Mouse (Mus musculus) heart, embryonic 12.5 days (tissue): Measurements from ENCODE around the gene Angpt4. TPM values are rescaled to one million over a fixed set of nuclear protein-coding genes. Genes with fewer than 3 reads are reported as not detected.

Experiments used
- ATAC-seq: fragments of 200-750 bp; cut with Nextera tagmentation; 2 replicates; pipeline ENCODE4 v1.8.0; 2017; ENCODE audit warnings: moderate TSS enrichment, moderate library complexity; ENCODE audit not compliant: insufficient number of reproducible peaks, low FRiP score
- H3K27ac ChIP-seq: fragments of 300-500 bp; sonication (generic); 2 replicates; pipeline ENCODE4 v1.5.1; 2016; ENCODE audit warnings: mild to moderate bottlenecking, moderate library complexity; ENCODE audit not compliant: poor library complexity, severe bottlenecking
- H3K27me3 ChIP-seq: fragments of 300-500 bp; sonication (generic); replicated peaks from 2 replicates; pipeline ENCODE4 v1.6.1; 2016; ENCODE audit warnings: mild to moderate bottlenecking, moderate library complexity
- H3K36me3 ChIP-seq: fragments of 300-500 bp; sonication (generic); 2 replicates; pipeline ENCODE4 v1.6.1; 2016; ENCODE audit warnings: mild to moderate bottlenecking, moderate library complexity
- H3K4me1 ChIP-seq: fragments of 300-500 bp; sonication (generic); replicated peaks from 2 replicates; pipeline ENCODE4 v1.6.1; 2016; ENCODE audit warnings: mild to moderate bottlenecking
- H3K4me2 ChIP-seq: fragments of 300-500 bp; sonication (generic); 2 replicates; pipeline ENCODE4 v1.6.1; 2016; ENCODE audit warnings: mild to moderate bottlenecking, moderate library complexity
- H3K4me3 ChIP-seq: fragments of 300-500 bp; sonication (generic); 2 replicates; pipeline ENCODE4 v1.5.1; 2016; ENCODE audit warnings: mild to moderate bottlenecking
- H3K9ac ChIP-seq: fragments of 300-500 bp; sonication (generic); 2 replicates; pipeline ENCODE4 v1.6.1; 2016; ENCODE audit warnings: mild to moderate bottlenecking, moderate library complexity
- H3K9me3 ChIP-seq: fragments of 300-500 bp; sonication (generic); replicated peaks from 2 replicates; pipeline ENCODE4 v1.6.1; 2016; ENCODE audit warnings: mild to moderate bottlenecking, moderate library complexity
- WGBS: fragments of 180-500 bp; shearing (Covaris S2); methylation state at CpG from one replicate; pipeline ENCODE4 v1.1.7; 2016; 5-methylcytosine and 5-hydroxymethylcytosine counted together
- polyA plus RNA-seq: library from polyadenylated mRNA; unstranded; fragments of >200 nt; fragmentation: Nextera tagmentation; extraction: Ambion mirVana; gene quantifications from 2 replicates; pipeline ENCODE4 v1.2.1, GENCODE M21; 2016

Angpt4 gene
- polyA plus RNA-seq, 1 experiment from 2014 or later, result 0.20 TPM

DNA sequence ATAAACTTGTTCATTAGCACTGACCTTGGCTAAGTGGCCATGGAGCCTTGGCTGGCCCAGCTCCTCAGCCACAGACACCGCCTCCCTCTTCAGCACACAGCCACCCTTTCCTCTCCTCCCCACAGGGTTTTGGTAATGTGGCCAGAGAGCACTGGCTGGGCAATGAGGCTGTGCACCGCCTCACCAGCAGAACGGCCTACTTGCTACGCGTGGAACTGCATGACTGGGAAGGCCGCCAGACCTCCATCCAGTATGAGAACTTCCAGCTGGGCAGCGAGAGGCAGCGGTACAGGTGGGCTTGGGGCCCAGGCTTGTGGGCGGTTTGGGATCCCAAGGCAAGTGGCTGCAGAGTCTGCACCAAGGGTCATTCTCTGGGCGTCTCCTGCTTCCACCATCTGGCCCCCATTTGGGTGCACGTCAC is 27.8 kb downstream of the Angpt4 start:
- H3K9ac ChIP-seq, result no peak overlapping the region
- peaks cover 26% of the 10 kb centered on the region for H3K27me3 ChIP-seq
- H3K4me1 ChIP-seq, result no peaks in the 10 kb centered on the region
- no peak overlapping the region for H3K4me2 ChIP-seq
- H3K4me3 ChIP-seq, result no peak overlapping the region
- no peak overlapping the region for H3K27ac ChIP-seq
- no peaks in the 10 kb centered on the region for H3K36me3 ChIP-seq
- no peak for ATAC-seq
- no peaks in the 10 kb centered on the region for H3K9me3 ChIP-seq
- 58% methylated on average over 11 of the region's 11 CpGs for WGBS

DNA sequence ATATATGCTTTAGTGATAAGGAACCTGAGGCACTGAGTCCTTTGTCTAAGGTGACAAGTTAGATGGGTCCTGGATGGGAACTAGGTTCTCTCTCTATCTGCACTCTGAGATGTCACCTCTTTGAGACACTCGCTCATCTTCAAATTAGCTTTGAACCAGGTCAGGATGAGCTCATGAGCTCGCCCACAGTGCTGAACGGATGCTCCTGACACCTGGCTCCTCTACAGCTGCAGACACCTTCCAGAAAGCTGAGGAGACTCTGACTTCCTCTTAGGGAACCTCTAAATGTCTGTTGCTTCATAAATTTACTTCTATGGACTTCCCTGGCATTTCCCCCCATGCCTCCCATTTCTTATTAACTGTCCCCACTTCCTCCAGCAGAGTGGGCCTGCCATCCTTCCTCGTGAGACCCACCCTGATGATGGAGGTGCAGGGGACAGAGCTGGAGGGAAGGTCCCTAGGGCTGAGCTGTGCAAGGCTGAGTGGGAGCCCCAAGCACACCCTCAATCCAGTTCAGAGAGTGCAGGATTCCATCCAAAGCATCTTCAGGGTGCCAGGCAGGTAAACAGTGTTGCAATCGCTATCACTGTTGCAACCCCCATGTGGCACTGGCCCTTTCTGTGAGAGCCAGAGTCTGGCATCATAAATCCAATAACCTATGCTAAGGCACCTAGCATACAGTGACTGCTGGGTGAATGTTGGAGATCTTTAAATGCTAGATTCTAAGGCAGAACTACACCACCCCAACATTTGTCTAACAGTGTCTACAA is 28.8 kb downstream of the Angpt4 start:
- Histone ChIP-seq H3K4me2 (no peak overlapping the region), H3K9me3 (no peaks in the 10 kb centered on the region), H3K4me3 (no peak overlapping the region), H3K27me3 (peaks cover 36% of the 10 kb centered on the region), H3K9ac (no peak overlapping the region), H3K27ac (no peak overlapping the region), H3K4me1 (no peaks in the 10 kb centered on the region), H3K36me3 (no peaks in the 10 kb centered on the region)
- ATAC-seq, result no peak
- 68% methylated on average over 5 of the region's 5 CpGs for WGBS

DNA sequence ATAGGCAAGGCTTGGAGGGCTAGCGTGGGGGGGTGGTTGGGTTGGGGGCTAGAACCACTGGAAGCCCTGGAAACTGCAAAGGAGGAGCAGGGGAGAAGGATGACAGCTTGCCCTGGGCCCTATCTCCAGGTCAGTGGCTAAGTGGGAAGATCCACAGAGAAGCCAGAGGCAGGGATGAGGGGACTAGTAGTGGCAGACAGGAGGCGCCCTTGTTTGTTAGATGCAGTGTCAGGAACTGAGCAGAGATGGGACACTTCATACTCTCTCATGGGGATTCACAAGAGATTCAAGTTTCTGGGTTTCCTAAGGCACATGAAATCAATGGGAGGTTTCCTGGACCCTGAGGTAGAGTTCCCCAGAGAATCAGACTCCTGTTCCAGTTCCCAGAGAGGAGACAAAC is 30.3 kb downstream of the Angpt4 start:
- no peaks in the 10 kb centered on the region for H3K36me3 ChIP-seq
- H3K27me3 ChIP-seq, result peaks cover 38% of the 10 kb centered on the region
- H3K4me2 ChIP-seq, result no peak overlapping the region
- H3K4me1 ChIP-seq, result no peaks in the 10 kb centered on the region
- 19% methylated on average over 2 of the region's 2 CpGs for WGBS
- H3K9me3 ChIP-seq, result no peaks in the 10 kb centered on the region
- H3K27ac ChIP-seq, result no peak overlapping the region
- no peak for ATAC-seq
- H3K9ac ChIP-seq, result no peak overlapping the region
- H3K4me3 ChIP-seq, result no peak overlapping the region

GRCm38 (mm10) chr2:151944106-151944505 is 33.1 kb downstream of the Angpt4 start:
- ATAC-seq, result no peak
- Histone ChIP-seq H3K4me1 (no peaks in the 10 kb centered on the region), H3K27me3 (peaks cover 49% of the 10 kb centered on the region), H3K9me3 (no peaks in the 10 kb centered on the region), H3K4me3 (no peak overlapping the region), H3K27ac (no peak overlapping the region), H3K4me2 (no peak overlapping the region), H3K36me3 (no peaks in the 10 kb centered on the region), H3K9ac (no peak overlapping the region)
- WGBS, result 55% methylated on average over 2 of the region's 2 CpGs

DNA sequence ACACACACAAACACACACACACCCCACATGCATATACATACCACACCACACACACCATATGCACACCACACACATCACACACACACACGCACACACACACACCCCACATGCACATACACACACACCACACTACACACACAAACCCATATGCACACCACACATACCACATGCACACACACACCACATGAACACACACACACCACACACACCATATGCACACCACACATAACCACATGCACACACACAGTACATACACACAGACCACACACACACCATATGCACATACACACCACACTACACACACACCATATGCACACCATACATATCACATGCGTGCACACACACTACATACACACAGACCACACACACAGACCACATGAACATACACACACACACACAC is 36.6 kb downstream of the Angpt4 start:
- H3K9me3 ChIP-seq, result no peaks in the 10 kb centered on the region
- no peak for ATAC-seq
- no peaks in the 10 kb centered on the region for H3K4me1 ChIP-seq
- WGBS, result 73% methylated on average over 2 of the region's 2 CpGs
- H3K27ac ChIP-seq, result no peak overlapping the region
- no peak overlapping the region for H3K4me2 ChIP-seq
- peaks cover 40% of the 10 kb centered on the region for H3K27me3 ChIP-seq
- H3K4me3 ChIP-seq, result no peak overlapping the region
- H3K9ac ChIP-seq, result no peak overlapping the region
- no peaks in the 10 kb centered on the region for H3K36me3 ChIP-seq

DNA sequence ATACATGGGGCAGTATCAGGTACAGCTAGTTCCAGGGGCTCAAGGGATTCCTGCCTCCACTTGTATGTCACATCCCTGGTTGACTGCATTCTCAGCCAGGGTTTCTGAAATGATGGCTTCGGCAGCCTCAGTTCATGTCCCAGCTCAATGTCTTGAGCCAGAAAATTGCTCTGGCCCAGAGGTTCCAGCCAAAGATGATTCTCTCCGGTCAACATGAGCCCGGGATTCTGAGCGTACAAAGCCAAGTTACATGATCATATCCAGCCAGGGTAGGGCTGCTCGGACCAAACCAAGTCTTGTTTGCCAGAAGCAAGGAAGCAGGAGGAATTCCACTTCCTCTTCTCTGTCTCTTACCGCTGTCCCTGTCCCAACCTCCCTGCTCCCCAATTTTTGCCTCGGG is 37.3 kb downstream of the Angpt4 start:
- Histone ChIP-seq H3K9ac (no peak overlapping the region), H3K27ac (no peak overlapping the region), H3K27me3 (peaks cover 37% of the 10 kb centered on the region), H3K4me1 (no peaks in the 10 kb centered on the region), H3K4me3 (no peak overlapping the region), H3K9me3 (no peaks in the 10 kb centered on the region), H3K4me2 (no peak overlapping the region), H3K36me3 (no peaks in the 10 kb centered on the region)
- no peak for ATAC-seq
- 76% methylated on average over 7 of the region's 7 CpGs for WGBS

GRCm38 (mm10) chr2:151949082-151949774 is 38.2 kb downstream of the Angpt4 start:
- Histone ChIP-seq H3K9ac (no peak overlapping the region), H3K27me3 (peaks cover 29% of the 10 kb centered on the region), H3K9me3 (no peaks in the 10 kb centered on the region), H3K36me3 (no peaks in the 10 kb centered on the region), H3K4me1 (no peaks in the 10 kb centered on the region), H3K4me3 (no peak overlapping the region), H3K4me2 (no peak overlapping the region), H3K27ac (no peak overlapping the region)
- no peak for ATAC-seq
- 67% methylated on average over 2 of the region's 2 CpGs for WGBS

DNA sequence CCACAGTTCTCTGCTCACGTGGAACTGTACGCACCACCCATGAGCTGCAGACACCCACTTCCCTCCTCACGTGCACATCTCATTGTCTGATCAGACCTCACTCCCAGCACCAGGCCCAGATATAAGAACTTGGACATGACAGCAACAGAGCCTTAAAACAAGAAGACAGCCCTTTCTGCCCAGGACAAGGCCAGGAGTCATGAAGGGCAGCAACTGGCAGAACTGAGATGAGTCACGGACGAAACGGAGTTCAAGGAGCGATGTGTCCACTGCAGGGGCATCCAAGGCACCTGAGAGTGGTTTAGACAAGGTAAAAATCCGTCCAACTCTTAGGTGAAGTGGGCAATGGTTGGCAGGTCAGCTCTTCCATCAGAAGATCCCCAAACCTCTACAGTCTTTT is 42.7 kb downstream of the Angpt4 start:
- ATAC-seq, result no peak
- no peak overlapping the region for H3K4me2 ChIP-seq
- H3K9me3 ChIP-seq, result no peaks in the 10 kb centered on the region
- no peak overlapping the region for H3K4me3 ChIP-seq
- H3K27ac ChIP-seq, result no peak overlapping the region
- WGBS, result 83% methylated on average over 8 of the region's 8 CpGs
- H3K9ac ChIP-seq, result no peak overlapping the region
- H3K4me1 ChIP-seq, result peaks cover 13% of the 10 kb centered on the region
- H3K27me3 ChIP-seq, result peaks cover 6% of the 10 kb centered on the region
- H3K36me3 ChIP-seq, result no peaks in the 10 kb centered on the region

GRCm38 (mm10) chr2:151956500-151957137 is 45.6 kb downstream of the Angpt4 start:
- ATAC-seq, result no peak
- Histone ChIP-seq H3K4me1 (peaks cover 27% of the 10 kb centered on the region), H3K4me2 (no peak overlapping the region), H3K4me3 (no peak overlapping the region), H3K27me3 (no peaks in the 10 kb centered on the region), H3K9me3 (no peaks in the 10 kb centered on the region), H3K36me3 (no peaks in the 10 kb centered on the region), H3K27ac (no peak overlapping the region), H3K9ac (no peak overlapping the region)
- WGBS, result 50% methylated on average over 4 of the region's 4 CpGs

DNA sequence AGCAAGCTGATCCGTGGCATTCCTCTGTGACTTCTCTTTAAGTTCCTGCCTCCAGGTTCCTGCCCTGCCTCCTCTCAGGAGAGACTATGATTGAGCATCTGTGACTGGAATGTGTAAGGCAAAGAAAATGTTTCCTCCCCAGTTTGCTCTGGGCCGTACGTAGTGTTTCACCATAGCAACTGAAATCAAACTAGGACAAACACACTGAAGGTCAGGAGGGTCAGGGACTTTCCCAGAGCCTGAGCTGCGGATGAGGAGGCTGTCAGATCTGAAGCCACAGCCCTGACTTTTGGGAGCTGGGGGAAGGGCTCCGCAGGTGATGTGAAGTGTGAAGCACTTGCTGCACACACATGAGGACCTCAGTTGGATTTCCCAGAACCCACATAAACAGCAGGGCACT is 48.3 kb downstream of the Angpt4 start:
- no peak overlapping the region for H3K27ac ChIP-seq
- no peaks in the 10 kb centered on the region for H3K36me3 ChIP-seq
- no peaks in the 10 kb centered on the region for H3K9me3 ChIP-seq
- no peak overlapping the region for H3K4me2 ChIP-seq
- ATAC-seq, result no peak
- H3K27me3 ChIP-seq, result no peaks in the 10 kb centered on the region
- no peak overlapping the region for H3K9ac ChIP-seq
- peaks cover 48% of the 10 kb centered on the region for H3K4me1 ChIP-seq
- 18% methylated on average over 5 of the region's 5 CpGs for WGBS
- H3K4me3 ChIP-seq, result no peak overlapping the region
